Mouse (Mus musculus): ENCODE data around the gene Olfr1396.

Olfr1396 gene

GRCm38 (mm10) chr11:49114774-49115173 is at the start of gene Olfr1396:
Gene Olfr1396 (minus strand): TSS chr11:49114874.
- no peak for DNase-seq (ENCODE audit: extremely low read depth, insufficient read length, low spot score)

- DNase-seq (ENCODE audit: extremely low read depth, insufficient read length, low spot score) = no peak
Observed at GRCm38 (mm10) chr11:49156821-49157814, 42.4 kb upstream of the Olfr1396 start.

GRCm38 (mm10) chr11:49154077-49154476 is 39.4 kb upstream of the Olfr1396 start, which contains the start of gene Olfr1394:
Gene Olfr1394 (plus strand): TSS chr11:49154377.
- DNase-seq (ENCODE audit: extremely low read depth, insufficient read length, low spot score) = no peak

GRCm38 (mm10) chr11:49141974-49142373 is 27.3 kb upstream of the Olfr1396 start, which contains the start of gene Olfr1395:
Gene Olfr1395 (plus strand): TSS chr11:49142274.
- no peak for DNase-seq (ENCODE audit: extremely low read depth, insufficient read length, low spot score)

- DNase-seq (ENCODE audit: extremely low read depth, insufficient read length, low spot score) = no peak
Observed at GRCm38 (mm10) chr11:49124169-49124568, 9.5 kb upstream of the Olfr1396 start.

DNA sequence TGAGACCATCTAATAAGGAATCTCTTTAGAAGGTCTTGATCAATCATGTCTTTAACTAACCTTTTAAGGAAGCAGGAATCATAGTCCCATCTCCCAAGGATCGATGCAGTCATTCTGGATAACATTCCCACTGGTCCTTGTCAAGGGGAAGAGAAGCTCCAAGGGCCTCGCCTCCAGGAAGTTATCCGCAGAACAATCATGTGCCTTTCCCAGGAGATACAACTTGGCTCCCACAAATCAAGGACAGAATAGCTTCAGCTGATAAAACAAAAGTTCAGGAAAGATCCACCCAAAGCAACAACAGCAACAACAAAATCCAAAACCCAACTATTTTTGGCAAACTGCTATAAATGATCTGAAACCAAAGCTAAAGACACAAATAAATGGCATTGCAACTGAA is 5.0 kb upstream of the Olfr1396 start:
- DNase-seq (ENCODE audit: extremely low read depth, insufficient read length, low spot score) = no peak

GRCm38 (mm10) chr11:49114158-49114557 is 516 bp downstream of the Olfr1396 start:
- DNase-seq (ENCODE audit: extremely low read depth, insufficient read length, low spot score) = no peak

DNA sequence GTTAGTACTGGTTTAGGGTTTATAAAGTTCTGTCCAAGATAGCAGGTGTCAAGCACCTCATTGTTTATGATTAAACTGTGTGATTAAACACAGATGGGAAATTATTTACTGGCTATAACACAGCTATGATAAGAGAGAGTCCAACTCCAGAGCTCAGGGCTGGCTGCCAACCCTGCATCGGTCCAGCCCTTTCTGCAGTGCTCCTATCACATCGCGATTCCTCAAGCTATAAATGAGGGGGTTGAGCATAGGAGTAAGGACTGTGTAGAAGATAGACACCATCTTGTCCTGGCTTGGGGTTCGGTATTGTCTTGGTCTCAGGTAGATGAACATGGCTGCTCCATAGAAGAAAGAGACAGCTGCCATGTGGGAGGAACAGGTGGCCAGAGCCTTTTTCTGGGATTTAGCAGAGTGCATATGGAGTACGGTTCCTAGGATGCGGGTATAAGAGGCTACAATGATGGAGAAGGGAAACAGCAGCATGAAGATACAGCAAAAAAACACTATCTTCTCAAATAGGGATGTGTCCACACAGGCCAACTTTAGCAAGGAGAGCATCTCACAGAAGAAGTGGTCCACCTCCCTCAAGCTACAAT is 2.0 kb downstream of the Olfr1396 start:
- no peak for DNase-seq (ENCODE audit: extremely low read depth, insufficient read length, low spot score)

DNA sequence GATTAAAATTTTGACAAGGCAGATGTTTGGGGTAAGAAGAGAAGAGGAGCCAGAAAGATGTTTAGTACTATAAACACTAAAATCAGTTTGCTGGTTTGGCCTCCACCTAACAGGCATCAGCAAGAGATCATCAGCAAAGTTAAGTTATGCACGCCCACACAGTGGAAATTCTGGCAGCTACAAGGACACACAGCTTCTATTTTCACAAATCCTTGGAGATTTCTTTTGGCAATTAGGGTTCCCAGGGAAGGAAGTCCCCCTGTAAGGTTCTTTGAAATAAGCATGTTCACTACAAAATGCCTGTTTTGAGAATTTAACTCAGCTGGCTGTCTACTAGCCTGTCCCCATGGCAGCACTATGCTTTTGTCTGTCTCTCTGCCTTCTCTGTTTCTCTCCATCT is 3.7 kb downstream of the Olfr1396 start:
- no peak for DNase-seq (ENCODE audit: extremely low read depth, insufficient read length, low spot score)

GRCm38 (mm10) chr11:49108833-49109232 is 5.8 kb downstream of the Olfr1396 start:
- peak; percentile 21 for DNase-seq (ENCODE audit: extremely low read depth, insufficient read length, low spot score)

- DNase-seq (ENCODE audit: extremely low read depth, insufficient read length, low spot score) = peak; percentile 45
Observed at GRCm38 (mm10) chr11:49107650-49108537, 6.8 kb downstream of the Olfr1396 start.

DNA sequence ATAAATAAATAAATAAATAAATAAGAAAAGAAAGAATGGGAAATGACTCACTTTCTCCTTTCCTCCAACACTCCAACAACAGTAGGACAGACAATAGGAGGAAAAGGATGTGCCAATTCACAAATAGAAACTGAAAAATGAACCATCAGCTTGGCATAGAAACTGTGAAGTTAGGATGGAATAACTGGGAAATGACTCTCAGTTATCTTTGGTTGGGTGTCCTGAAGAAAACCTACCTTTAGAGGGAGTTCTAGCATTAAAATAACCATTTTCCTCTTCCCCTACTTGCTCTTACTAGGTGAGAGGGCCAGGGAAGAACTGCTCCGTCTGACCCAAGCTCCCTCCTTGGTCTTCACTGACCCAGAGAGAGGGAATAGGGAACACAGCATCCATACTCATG is 8.9 kb downstream of the Olfr1396 start:
- no peak for DNase-seq (ENCODE audit: extremely low read depth, insufficient read length, low spot score)

GRCm38 (mm10) chr11:49103047-49103693 is 11.5 kb downstream of the Olfr1396 start:
- DNase-seq (ENCODE audit: extremely low read depth, insufficient read length, low spot score) = peak; percentile 25

- DNase-seq (ENCODE audit: extremely low read depth, insufficient read length, low spot score) = no peak
Observed at GRCm38 (mm10) chr11:49101500-49101899, 13.2 kb downstream of the Olfr1396 start.

DNA sequence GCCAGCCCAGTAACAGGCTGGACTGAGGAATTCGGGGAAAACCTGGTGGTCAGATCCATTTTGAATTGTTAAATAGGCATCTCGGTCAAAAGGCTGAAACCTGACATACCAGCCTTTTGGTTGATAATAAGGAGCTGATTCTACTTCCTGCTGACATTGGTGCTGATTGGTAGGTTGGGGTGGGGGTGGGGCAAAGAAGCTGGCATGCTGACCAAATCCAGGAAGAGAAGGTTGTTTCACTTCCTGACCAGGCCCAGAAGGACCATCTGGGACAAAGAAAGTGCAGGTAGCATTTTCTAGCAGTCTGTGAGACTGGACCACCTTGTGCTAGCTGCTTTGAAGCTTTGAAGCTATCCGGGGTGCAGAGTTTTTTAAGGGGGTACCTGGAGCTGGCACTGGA is 14.3 kb downstream of the Olfr1396 start:
- peak; percentile 25 for DNase-seq (ENCODE audit: extremely low read depth, insufficient read length, low spot score)

- no peak for DNase-seq (ENCODE audit: extremely low read depth, insufficient read length, low spot score)
Observed at GRCm38 (mm10) chr11:49095367-49095766, 19.3 kb downstream of the Olfr1396 start.

- no peak for DNase-seq (ENCODE audit: extremely low read depth, insufficient read length, low spot score)
Observed at GRCm38 (mm10) chr11:49093861-49094660, 20.6 kb downstream of the Olfr1396 start.

- DNase-seq (ENCODE audit: extremely low read depth, insufficient read length, low spot score) = no peak
Observed at GRCm38 (mm10) chr11:49092786-49093185, 21.9 kb downstream of the Olfr1396 start.

- no peak for DNase-seq (ENCODE audit: extremely low read depth, insufficient read length, low spot score)
Observed at GRCm38 (mm10) chr11:49092053-49092586, 22.6 kb downstream of the Olfr1396 start.
